Mouse (Mus musculus): Measurements from ENCODE around the gene Olfr57.
"Not testable (repeated sequence)": the region's sequence is repeated elsewhere in the genome, so short reads cannot be mapped to it uniquely, and the experiment has no call there.

The Olfr57 gene

GRCm38 (mm10) chr10:79028441-79028840 is at the start of gene Olfr57:
Gene Olfr57 (plus strand): TSS chr10:79028741.
- no peak for DNase-seq (ENCODE audit: low spot score in 2 of 2)

GRCm38 (mm10) chr10:78980750-78981149 is 47.8 kb upstream of the Olfr57 start, which contains the start of gene Olfr1352:
Gene Olfr1352 (plus strand): TSS chr10:78981050.
- no peak for DNase-seq (ENCODE audit: low spot score in 2 of 2)

DNA sequence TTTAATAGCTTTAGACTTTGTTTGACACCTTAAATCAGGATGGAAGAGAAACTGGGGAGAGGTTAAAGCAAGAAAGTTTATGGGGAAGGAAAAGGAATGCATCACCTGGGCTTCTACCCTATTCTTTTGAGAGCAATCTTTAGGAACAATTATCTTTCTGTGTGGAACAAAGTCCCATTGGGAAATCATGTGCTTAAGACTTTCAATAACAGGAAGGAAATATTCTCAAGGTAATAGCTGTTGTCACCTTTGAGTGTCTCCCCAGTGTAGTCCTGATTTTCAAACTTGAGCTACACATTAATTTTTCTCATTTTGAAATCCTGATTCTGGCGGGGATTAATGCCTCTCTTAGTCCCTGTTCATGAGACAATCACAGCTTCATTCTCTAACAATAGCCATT is 16.4 kb upstream of the Olfr57 start, which contains the start of gene Olfr1351:
Olfr1351 (plus strand) TSS at position 301 of the 400 bp plus-strand sequence.
- DNase-seq (ENCODE audit: low spot score in 2 of 2) = no peak

- DNase-seq (ENCODE audit: low spot score in 2 of 2) = not testable (repeated sequence)
Measured at GRCm38 (mm10) chr10:79042457-79042856, 13.9 kb downstream of the Olfr57 start.

DNA sequence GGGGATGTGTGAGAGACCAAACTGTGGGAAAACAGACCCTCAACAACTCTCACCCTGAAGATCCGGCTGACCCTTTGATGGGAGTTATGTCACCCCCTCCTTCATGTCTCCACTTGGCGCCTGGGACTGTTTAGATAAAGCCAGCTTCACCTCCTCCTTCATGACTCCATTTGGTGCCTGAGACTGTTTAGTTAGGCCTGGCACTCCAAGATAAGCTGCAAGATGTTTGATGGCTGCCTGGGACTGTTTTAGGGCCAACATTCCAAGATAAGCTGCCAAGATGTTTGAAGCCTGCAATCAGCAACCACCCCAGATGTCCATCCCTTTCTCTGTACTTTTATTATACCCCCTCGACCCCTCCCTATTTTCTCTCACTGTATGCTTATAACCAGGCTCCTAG is 28.8 kb downstream of the Olfr57 start:
- not testable (repeated sequence) for DNase-seq (ENCODE audit: low spot score in 2 of 2)

Measured in spleen, postnatal 10 days (tissue).